Mouse (Mus musculus) stomach, embryonic 15.5 days (tissue): ENCODE data around the gene Cacna1g. TPM values are rescaled to one million over a fixed set of nuclear protein-coding genes. Genes with fewer than 3 reads are reported as not detected.

Experiments
- ATAC-seq: fragments of 200-750 bp; cut with Nextera tagmentation; 2 replicates; pipeline ENCODE4 v1.8.0; 2017; ENCODE audit warnings: low read depth, moderate number of reproducible peaks, moderate TSS enrichment; ENCODE audit not compliant: insufficient read depth, low FRiP score
- H3K27ac ChIP-seq: fragments of 300-500 bp; sonication (generic); 2 replicates; pipeline ENCODE4 v1.5.1; 2015; ENCODE audit warnings: mild to moderate bottlenecking, inconsistent platforms
- H3K27me3 ChIP-seq: fragments of 300-500 bp; sonication (generic); replicated peaks from 2 replicates; pipeline ENCODE4 v1.6.1; 2015; ENCODE audit warnings: inconsistent platforms
- H3K36me3 ChIP-seq: fragments of 300-500 bp; sonication (generic); 2 replicates; pipeline ENCODE4 v1.6.1; 2015; ENCODE audit warnings: inconsistent platforms
- H3K4me1 ChIP-seq: fragments of 300-500 bp; sonication (generic); 2 replicates; pipeline ENCODE4 v1.6.1; 2015; ENCODE audit warnings: inconsistent platforms
- H3K4me2 ChIP-seq: fragments of 300-500 bp; sonication (generic); 2 replicates; pipeline ENCODE4 v1.6.1; 2015; ENCODE audit warnings: mild to moderate bottlenecking, inconsistent platforms
- H3K4me3 ChIP-seq: fragments of 300-500 bp; sonication (generic); replicated peaks from 2 replicates; pipeline ENCODE4 v1.5.1; 2015; ENCODE audit warnings: inconsistent platforms
- H3K9ac ChIP-seq: fragments of 300-500 bp; sonication (generic); 2 replicates; pipeline ENCODE4 v1.6.1; 2015; ENCODE audit warnings: inconsistent platforms
- H3K9me3 ChIP-seq: fragments of 300-500 bp; sonication (generic); 2 replicates; pipeline ENCODE4 v1.6.1; 2016; ENCODE audit warnings: inconsistent platforms
- WGBS: fragments of 180-500 bp; shearing (Covaris S2); methylation state at CpG from one replicate; pipeline ENCODE4 v1.1.7; 2015; 5-methylcytosine and 5-hydroxymethylcytosine counted together
- polyA plus RNA-seq: library from polyadenylated mRNA; unstranded; fragments of >200 nt; fragmentation: Nextera tagmentation; extraction: Ambion mirVana; gene quantifications from 2 replicates; pipeline ENCODE4 v1.2.1, GENCODE M21; 2015

Gene Cacna1g
- polyA plus RNA-seq, 1 experiment from 2014 or later = 8.3 TPM

DNA sequence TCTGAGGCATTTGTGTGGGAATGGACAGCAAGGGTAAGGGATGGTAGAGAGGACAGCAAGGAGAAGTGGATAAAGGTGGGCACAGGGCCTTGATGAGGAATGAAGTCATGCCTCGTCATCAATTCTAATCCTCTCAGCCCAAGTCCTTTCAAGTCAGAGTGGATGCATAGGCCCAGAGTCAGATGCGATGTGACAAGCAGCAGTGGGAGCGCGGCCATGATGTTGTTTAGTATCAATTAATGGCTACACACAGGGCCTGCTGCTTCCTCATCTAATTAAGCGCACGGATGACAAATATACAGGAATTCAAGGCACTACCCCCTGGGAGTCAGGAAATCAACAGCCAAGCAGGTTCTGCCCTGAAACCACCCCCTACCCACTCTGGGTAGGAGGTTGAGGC is 33.6 kb downstream of the Cacna1g start:
- WGBS = 83% methylated on average over 6 of the region's 6 CpGs
- no peak overlapping the region for H3K27ac ChIP-seq
- H3K9me3 ChIP-seq = no peaks in the 10 kb centered on the region
- no peaks in the 10 kb centered on the region for H3K36me3 ChIP-seq
- ATAC-seq = no peak
- no peaks in the 10 kb centered on the region for H3K27me3 ChIP-seq
- no peak overlapping the region for H3K9ac ChIP-seq
- H3K4me3 ChIP-seq = no peak overlapping the region
- no peaks in the 10 kb centered on the region for H3K4me1 ChIP-seq
- H3K4me2 ChIP-seq = no peak overlapping the region

DNA sequence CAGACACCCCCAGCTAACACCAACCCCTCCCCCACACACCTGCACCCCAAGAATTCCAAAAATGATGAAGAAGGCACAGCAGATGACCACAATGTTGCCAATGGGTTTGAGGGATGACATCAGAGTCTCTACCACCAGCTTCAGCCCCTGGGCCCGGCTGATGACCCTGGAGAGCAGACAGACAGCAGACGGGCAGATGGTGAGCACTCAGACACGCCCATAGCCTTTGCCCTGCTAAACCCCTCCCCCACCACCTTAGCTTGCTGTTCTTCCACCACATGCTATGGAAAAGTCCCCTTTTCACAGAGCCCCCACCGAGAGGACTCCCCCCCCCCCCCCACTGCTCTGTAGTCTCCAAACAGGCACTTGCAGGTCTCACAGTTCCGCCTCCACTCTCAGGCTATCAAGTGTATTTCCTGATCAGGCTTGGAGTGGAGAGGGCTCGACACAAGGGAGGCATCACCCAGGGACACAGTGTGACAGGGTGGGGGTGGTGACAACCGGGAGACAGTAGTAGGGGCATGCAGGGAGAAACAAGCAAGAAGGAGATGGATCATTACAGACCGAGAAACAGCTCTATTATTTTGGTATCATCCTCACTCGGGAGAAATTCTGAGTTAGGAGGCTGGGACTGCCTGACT is 44.9 kb downstream of the Cacna1g start:
- 31% methylated on average over 9 of the region's 9 CpGs for WGBS

DNA sequence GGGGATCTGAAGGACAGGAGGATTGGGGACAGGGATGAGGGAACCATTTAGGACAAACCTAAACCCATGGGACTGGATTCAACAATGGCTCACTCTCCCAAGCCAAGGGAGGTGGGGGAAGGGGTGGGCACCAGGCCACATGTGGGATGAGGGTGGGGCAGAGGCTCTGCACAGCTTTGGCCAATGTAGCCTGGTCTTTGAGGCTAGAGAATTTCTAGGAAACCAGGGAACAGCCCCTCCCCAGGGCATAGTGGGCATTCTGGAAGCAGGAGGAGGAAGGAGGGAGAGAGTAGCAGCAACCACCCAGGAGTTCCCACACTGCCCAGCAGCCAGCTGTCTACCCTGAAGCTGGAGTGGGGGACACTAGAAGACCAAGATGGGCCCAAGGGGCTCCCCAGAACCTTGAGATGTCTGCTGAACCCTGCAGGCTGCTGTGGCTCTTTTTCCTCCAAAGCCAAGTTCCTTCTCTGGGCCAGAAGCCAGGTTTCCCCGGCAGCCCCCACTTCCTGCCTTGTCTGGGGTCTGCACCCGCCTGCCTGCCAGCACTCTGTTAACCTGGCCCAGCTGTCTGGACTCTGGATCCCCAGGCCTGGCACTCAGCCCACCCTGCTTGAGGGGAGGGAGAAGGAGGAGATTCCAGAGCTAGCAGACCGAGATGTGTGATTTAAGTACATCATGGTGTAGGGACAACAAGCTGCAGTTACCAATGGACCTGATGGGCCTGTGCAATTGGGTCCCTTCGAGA is 45.7 kb downstream of the Cacna1g start:
- Histone ChIP-seq H3K27ac (peak overlapping the region; percentile 85), H3K9ac (no peak overlapping the region), H3K4me2 (peak overlapping the region; percentile 30), H3K4me3 (no peak overlapping the region), H3K4me1 (peaks cover 36% of the 10 kb centered on the region), H3K36me3 (no peaks in the 10 kb centered on the region), H3K9me3 (no peaks in the 10 kb centered on the region), H3K27me3 (no peaks in the 10 kb centered on the region)
- 19% methylated on average over 4 of the region's 4 CpGs for WGBS
- peak; percentile 76 for ATAC-seq

More for the DNA sequence above, 44.9 kb downstream of the Cacna1g start:
- Histone ChIP-seq H3K9me3 (no peaks in the 10 kb centered on the region), H3K27me3 (0 out of 2 replicates have a peak, but pooled peaks cover 4% of the 10 kb centered on the region), H3K4me1 (peaks cover 34% of the 10 kb centered on the region), H3K4me3 (no peak overlapping the region), H3K36me3 (no peaks in the 10 kb centered on the region), H3K4me2 (no peak overlapping the region), H3K9ac (no peak overlapping the region), H3K27ac (peak overlapping the region; percentile 85)
- no peak for ATAC-seq

DNA sequence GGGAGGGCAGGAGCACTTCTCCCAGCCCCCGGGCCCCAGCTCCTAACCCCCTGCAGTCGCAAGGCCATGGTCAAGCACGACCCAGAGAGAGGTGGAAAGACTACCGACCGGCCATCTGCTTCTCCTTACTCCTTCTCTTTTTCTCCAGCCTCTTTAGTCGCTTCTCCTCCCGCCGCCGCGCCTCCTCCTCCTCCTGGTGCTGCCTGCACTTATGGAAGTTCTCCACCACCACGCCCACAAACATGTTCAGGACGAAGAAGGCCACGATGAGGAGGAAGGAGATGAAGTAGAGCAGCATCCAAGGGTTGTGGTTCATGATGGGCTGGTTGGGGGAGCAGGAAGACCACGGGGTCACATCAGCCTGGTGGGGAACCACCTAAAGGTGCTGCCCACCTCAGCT is 48.3 kb downstream of the Cacna1g start:
- Histone ChIP-seq H3K4me3 (no peak overlapping the region), H3K4me2 (no peak overlapping the region), H3K27me3 (no peaks in the 10 kb centered on the region), H3K9ac (no peak overlapping the region), H3K4me1 (peaks cover 39% of the 10 kb centered on the region), H3K36me3 (no peaks in the 10 kb centered on the region), H3K9me3 (no peaks in the 10 kb centered on the region), H3K27ac (no peak overlapping the region)
- ATAC-seq = no peak
- WGBS = 45% methylated on average over 14 of the region's 14 CpGs

DNA sequence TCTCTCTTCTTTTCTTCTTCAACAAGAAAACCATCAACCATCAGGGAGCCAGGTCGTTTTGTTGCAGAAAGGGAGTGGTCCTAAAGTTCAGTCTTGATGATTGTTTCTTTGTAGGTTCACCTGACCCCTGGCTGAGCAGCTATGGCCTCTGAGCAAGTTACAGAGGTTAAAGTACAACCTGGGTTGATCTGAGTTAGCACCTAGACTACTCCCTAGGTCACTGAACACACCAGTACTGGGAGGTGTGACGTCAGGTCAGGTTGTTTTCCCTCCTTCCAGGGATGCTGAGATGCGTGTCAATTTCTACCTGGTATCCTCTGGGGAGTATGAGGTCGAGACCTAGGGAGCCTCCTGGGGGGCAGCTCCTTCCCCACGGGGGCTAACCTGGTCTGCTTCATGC is 48.8 kb downstream of the Cacna1g start:
- ATAC-seq = no peak
- Histone ChIP-seq H3K9me3 (no peaks in the 10 kb centered on the region), H3K27me3 (no peaks in the 10 kb centered on the region), H3K27ac (no peak overlapping the region), H3K36me3 (no peaks in the 10 kb centered on the region), H3K4me3 (no peak overlapping the region), H3K4me1 (peaks cover 41% of the 10 kb centered on the region), H3K4me2 (no peak overlapping the region), H3K9ac (no peak overlapping the region)
- WGBS = 50% methylated on average over 5 of the region's 5 CpGs

DNA sequence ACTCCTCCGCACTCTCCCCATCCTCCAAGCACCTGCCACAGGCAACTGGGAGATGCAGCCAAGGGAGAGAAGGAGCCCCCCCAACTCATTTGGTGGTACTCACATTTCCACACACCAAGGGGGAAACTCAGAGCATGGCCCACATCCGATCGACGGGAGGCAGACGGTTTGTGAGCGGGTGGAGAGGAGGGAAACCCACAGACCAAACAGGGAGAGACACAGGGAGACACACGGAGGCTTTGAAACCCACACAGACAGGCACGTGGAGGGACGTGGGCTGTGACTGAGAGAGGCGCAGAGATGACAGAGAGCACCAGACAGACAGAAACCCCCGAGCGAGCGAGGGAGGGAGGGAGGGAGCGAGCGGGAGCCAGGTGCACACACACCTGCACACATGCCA is 49.6 kb downstream of the Cacna1g start:
- 50% methylated on average over 15 of the region's 15 CpGs for WGBS
- no peak for ATAC-seq
- Histone ChIP-seq H3K4me1 (peaks cover 37% of the 10 kb centered on the region), H3K36me3 (no peaks in the 10 kb centered on the region), H3K9ac (no peak overlapping the region), H3K4me3 (no peak overlapping the region), H3K27ac (no peak overlapping the region), H3K9me3 (no peaks in the 10 kb centered on the region), H3K27me3 (no peaks in the 10 kb centered on the region), H3K4me2 (no peak overlapping the region)

DNA sequence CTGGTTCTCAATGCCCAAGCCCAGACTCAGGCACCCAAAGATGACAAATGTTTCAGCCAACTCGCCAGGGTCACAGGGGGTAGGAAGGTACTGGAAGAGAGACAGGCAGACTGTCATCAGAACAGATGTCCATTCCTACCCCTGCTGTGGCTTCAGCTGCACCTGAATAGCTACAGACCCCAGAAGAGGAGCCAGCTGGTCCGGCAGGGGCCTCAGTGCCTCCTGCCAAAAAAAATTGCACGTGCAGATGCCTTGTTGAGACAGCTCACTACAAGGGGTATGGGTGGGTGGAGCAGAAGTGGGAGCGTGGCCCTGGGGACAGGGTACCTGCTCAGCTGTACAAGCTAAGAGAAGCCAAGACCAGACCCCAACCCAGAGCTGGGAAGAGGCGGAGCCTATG is 50.1 kb downstream of the Cacna1g start:
- 65% methylated on average over 5 of the region's 5 CpGs for WGBS
- no peak overlapping the region for H3K4me2 ChIP-seq
- no peaks in the 10 kb centered on the region for H3K27me3 ChIP-seq
- ATAC-seq = no peak
- no peaks in the 10 kb centered on the region for H3K36me3 ChIP-seq
- no peaks in the 10 kb centered on the region for H3K9me3 ChIP-seq
- H3K9ac ChIP-seq = no peak overlapping the region
- H3K27ac ChIP-seq = no peak overlapping the region
- no peak overlapping the region for H3K4me3 ChIP-seq
- H3K4me1 ChIP-seq = peaks cover 32% of the 10 kb centered on the region

DNA sequence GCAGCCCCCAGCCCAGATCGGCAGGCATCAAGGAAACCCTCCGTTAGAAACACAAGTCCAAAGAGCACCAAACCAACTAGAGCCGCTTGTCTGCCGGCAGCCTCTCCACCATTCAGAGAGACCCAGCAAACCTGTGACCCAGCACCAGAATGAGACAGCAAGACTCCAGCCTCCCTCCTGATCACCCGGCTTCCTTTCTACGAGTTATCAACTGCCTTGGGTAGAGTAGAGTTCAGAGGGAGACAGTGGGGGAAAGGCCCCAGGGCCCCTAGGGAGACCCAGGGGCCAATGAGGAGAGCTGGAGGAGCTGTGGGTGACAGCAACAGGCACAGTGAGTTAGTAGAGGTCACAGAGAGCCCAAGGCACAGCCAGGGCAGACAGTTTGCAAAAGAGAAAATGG is 53.0 kb downstream of the Cacna1g start:
- Histone ChIP-seq H3K4me2 (no peak overlapping the region), H3K36me3 (no peaks in the 10 kb centered on the region), H3K9ac (no peak overlapping the region), H3K9me3 (no peaks in the 10 kb centered on the region), H3K27ac (no peak overlapping the region), H3K4me1 (peaks cover 14% of the 10 kb centered on the region), H3K4me3 (no peak overlapping the region), H3K27me3 (no peaks in the 10 kb centered on the region)
- 66% methylated on average over 6 of the region's 6 CpGs for WGBS
- no peak for ATAC-seq

DNA sequence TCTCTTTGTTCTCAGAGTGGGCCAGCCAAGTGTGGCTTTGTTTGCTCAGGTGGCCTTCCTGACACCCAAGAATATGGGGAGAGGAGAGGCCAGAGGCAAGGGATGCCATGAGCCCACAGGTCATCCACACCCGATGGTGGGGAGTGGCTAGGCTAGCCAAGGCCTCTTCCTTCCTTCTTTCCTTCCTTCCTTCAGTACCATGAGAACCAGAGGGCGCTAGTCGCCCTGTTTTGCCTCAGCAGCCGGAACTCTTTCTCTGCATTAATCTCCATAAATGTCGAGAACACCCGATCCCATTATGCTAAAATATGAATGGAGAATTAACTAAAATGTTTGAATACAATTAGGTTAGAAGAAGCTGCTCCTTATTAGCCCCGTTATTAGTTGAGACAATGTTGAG is 53.7 kb downstream of the Cacna1g start:
- Histone ChIP-seq H3K9me3 (no peaks in the 10 kb centered on the region), H3K27me3 (no peaks in the 10 kb centered on the region), H3K4me3 (no peak overlapping the region), H3K4me2 (no peak overlapping the region), H3K9ac (no peak overlapping the region), H3K36me3 (no peaks in the 10 kb centered on the region), H3K4me1 (peaks cover 8% of the 10 kb centered on the region), H3K27ac (no peak overlapping the region)
- 16% methylated on average over 7 of the region's 7 CpGs for WGBS
- no peak for ATAC-seq

DNA sequence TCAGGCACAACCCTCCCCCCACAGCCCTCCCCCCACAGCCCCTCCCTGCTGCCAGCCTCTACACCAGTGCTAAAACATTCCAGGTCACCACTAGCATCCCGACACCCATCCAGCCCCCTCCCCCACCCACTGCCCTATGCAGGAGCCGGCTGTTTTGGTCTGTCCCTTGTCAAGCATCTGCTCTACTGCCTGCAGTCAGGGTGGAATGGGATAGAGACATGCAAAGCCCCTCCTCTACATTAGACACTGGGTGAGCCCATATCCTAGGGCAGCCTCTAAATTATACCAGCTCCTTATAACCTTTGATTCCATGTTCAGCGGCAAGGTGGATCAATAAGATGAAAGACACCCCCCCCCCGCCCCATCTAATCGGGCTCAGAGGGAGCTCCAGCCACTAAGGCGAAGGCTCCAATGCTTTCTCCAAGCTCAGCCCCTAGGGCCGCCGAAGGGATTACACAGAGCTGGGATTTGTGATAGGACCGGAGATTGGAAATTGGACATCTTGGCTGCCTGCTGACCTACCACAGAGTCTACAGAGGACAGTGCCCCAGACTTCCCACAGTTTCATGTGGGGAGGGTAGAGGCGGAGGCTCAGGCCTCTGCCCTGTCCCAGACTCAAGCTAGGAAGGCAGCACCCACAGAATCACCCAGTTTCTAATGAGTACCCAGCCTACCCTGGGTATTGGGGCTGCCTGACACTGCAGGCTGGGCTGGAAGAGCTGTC is 54.8 kb downstream of the Cacna1g start:
- Histone ChIP-seq H3K4me1 (peaks cover 11% of the 10 kb centered on the region), H3K9ac (no peak overlapping the region), H3K4me3 (no peak overlapping the region), H3K27ac (no peak overlapping the region), H3K27me3 (no peaks in the 10 kb centered on the region), H3K36me3 (no peaks in the 10 kb centered on the region), H3K9me3 (no peaks in the 10 kb centered on the region), H3K4me2 (no peak overlapping the region)
- ATAC-seq = no peak
- WGBS = 60% methylated on average over 10 of the region's 10 CpGs

DNA sequence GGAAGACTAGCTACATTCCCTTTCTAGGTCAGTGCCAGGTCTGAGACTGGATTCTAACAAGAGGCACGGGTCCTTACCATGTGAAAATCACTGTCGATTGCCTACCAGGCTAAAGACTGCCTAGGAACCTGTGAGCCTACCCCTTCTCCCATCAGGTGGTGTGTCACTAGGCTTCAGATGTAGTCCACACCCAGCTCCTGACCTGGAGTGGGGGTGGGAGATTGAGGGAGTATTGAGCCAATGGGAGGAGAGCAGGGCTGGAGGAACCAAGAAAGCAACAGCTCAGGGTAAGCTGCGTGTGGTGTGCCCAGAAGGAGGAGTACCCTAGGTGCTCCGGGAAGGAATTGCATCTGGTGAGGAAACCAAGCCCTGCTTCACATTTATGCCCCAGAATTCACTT is 60.0 kb downstream of the Cacna1g start:
- Histone ChIP-seq H3K9ac (no peak overlapping the region), H3K9me3 (no peaks in the 10 kb centered on the region), H3K27ac (no peak overlapping the region), H3K4me2 (no peak overlapping the region), H3K4me3 (no peak overlapping the region), H3K36me3 (no peaks in the 10 kb centered on the region), H3K27me3 (no peaks in the 10 kb centered on the region), H3K4me1 (peaks cover 17% of the 10 kb centered on the region)
- ATAC-seq = no peak
- WGBS = 43% methylated on average over 4 of the region's 4 CpGs

DNA sequence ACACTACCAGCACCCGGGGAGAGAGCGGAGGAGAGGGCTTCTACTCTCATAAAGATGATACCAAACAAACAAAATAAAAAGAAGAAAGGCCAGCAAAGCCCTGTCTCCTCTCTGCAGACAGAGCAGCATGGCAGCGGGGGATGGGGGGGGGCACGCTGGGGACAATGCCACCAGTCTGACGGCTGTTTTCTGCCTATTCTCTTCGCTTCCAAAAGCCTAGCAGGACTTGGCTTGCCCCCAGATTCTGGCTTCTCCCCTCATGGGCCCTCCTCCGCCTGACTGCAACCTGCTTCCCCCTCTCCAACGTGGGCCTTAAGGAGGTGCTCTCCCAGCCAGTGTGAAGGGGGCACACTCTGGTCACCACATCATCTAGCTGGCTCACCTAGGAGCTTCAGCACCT is 60.5 kb downstream of the Cacna1g start:
- no peak overlapping the region for H3K4me3 ChIP-seq
- peaks cover 18% of the 10 kb centered on the region for H3K4me1 ChIP-seq
- H3K9ac ChIP-seq = no peak overlapping the region
- no peak overlapping the region for H3K27ac ChIP-seq
- 0 out of 2 replicates have a peak, but pooled peaks have one; percentile 16 for ATAC-seq
- no peaks in the 10 kb centered on the region for H3K36me3 ChIP-seq
- no peak overlapping the region for H3K4me2 ChIP-seq
- no peaks in the 10 kb centered on the region for H3K9me3 ChIP-seq
- H3K27me3 ChIP-seq = no peaks in the 10 kb centered on the region
- 29% methylated on average over 8 of the region's 8 CpGs for WGBS
